Mouse (Mus musculus) stomach, embryonic 15.5 days (tissue): Measurements from ENCODE around the gene Cacna1a. TPM values are rescaled to one million over a fixed set of nuclear protein-coding genes. Genes with fewer than 3 reads are reported as not detected.

Experiments used
- ATAC-seq: fragments of 200-750 bp; cut with Nextera tagmentation; 2 replicates; pipeline ENCODE4 v1.8.0; 2017; ENCODE audit warnings: low read depth, moderate number of reproducible peaks, moderate TSS enrichment; ENCODE audit not compliant: insufficient read depth, low FRiP score
- H3K27ac ChIP-seq: fragments of 300-500 bp; sonication (generic); 2 replicates; pipeline ENCODE4 v1.5.1; 2015; ENCODE audit warnings: mild to moderate bottlenecking, inconsistent platforms
- H3K27me3 ChIP-seq: fragments of 300-500 bp; sonication (generic); replicated peaks from 2 replicates; pipeline ENCODE4 v1.6.1; 2015; ENCODE audit warnings: inconsistent platforms
- H3K36me3 ChIP-seq: fragments of 300-500 bp; sonication (generic); 2 replicates; pipeline ENCODE4 v1.6.1; 2015; ENCODE audit warnings: inconsistent platforms
- H3K4me1 ChIP-seq: fragments of 300-500 bp; sonication (generic); 2 replicates; pipeline ENCODE4 v1.6.1; 2015; ENCODE audit warnings: inconsistent platforms
- H3K4me2 ChIP-seq: fragments of 300-500 bp; sonication (generic); 2 replicates; pipeline ENCODE4 v1.6.1; 2015; ENCODE audit warnings: mild to moderate bottlenecking, inconsistent platforms
- H3K4me3 ChIP-seq: fragments of 300-500 bp; sonication (generic); replicated peaks from 2 replicates; pipeline ENCODE4 v1.5.1; 2015; ENCODE audit warnings: inconsistent platforms
- H3K9ac ChIP-seq: fragments of 300-500 bp; sonication (generic); 2 replicates; pipeline ENCODE4 v1.6.1; 2015; ENCODE audit warnings: inconsistent platforms
- H3K9me3 ChIP-seq: fragments of 300-500 bp; sonication (generic); 2 replicates; pipeline ENCODE4 v1.6.1; 2016; ENCODE audit warnings: inconsistent platforms
- WGBS: fragments of 180-500 bp; shearing (Covaris S2); methylation state at CpG from one replicate; pipeline ENCODE4 v1.1.7; 2015; 5-methylcytosine and 5-hydroxymethylcytosine counted together
- polyA plus RNA-seq: library from polyadenylated mRNA; unstranded; fragments of >200 nt; fragmentation: Nextera tagmentation; extraction: Ambion mirVana; gene quantifications from 2 replicates; pipeline ENCODE4 v1.2.1, GENCODE M21; 2015

Cacna1a gene
- polyA plus RNA-seq, 1 experiment from 2014 or later = 4.1 TPM

- 80% methylated on average over 17 of the region's 17 CpGs for WGBS
- no peak overlapping the region for H3K9ac ChIP-seq
Measured at GRCm38 (mm10) chr8:84636051-84636691, 247.9 kb downstream of the Cacna1a start.

GRCm38 (mm10) chr8:84637946-84638554, 249.8 kb downstream of the Cacna1a start:
- Histone ChIP-seq H3K27ac (peak overlapping the region; percentile 92), H3K4me2 (peak overlapping the region; percentile 88), H3K4me3 (peak overlapping the region; percentile 55), H3K9me3 (no peaks in the 10 kb centered on the region), H3K4me1 (peaks cover 21% of the 10 kb centered on the region), H3K36me3 (no peaks in the 10 kb centered on the region), H3K27me3 (no peaks in the 10 kb centered on the region), H3K9ac (peak overlapping the region; percentile 60; the same call in 1 of the 2 replicates)
- ATAC-seq = no peak
- 41% methylated on average over 8 of the region's 8 CpGs for WGBS

More at GRCm38 (mm10) chr8:84636051-84636691, 247.9 kb downstream of the Cacna1a start:
- no peak overlapping the region for H3K27ac ChIP-seq
- H3K4me1 ChIP-seq = peaks cover 21% of the 10 kb centered on the region
- H3K27me3 ChIP-seq = no peaks in the 10 kb centered on the region
- no peak overlapping the region for H3K4me2 ChIP-seq
- ATAC-seq = no peak
- H3K4me3 ChIP-seq = no peak overlapping the region
- no peaks in the 10 kb centered on the region for H3K9me3 ChIP-seq
- no peaks in the 10 kb centered on the region for H3K36me3 ChIP-seq

- under 1% methylated on average over 49 of the region's 52 CpGs for WGBS
Measured at GRCm38 (mm10) chr8:84638555-84639161, 250.4 kb downstream of the Cacna1a start.

GRCm38 (mm10) chr8:84639162-84640009, 251.1 kb downstream of the Cacna1a start:
- Histone ChIP-seq H3K36me3 (no peaks in the 10 kb centered on the region), H3K9ac (0 out of 2 replicates have a peak overlapping the region, but pooled peaks have one; percentile 60), H3K27ac (peak overlapping the region; percentile 92), H3K4me2 (peak overlapping the region; percentile 88), H3K4me1 (peaks cover 21% of the 10 kb centered on the region), H3K27me3 (no peaks in the 10 kb centered on the region), H3K4me3 (peak overlapping the region; percentile 55), H3K9me3 (no peaks in the 10 kb centered on the region)
- peak; percentile 97 for ATAC-seq
- WGBS = under 1% methylated on average over 88 of the region's 106 CpGs

More at GRCm38 (mm10) chr8:84638555-84639161, 250.4 kb downstream of the Cacna1a start:
- H3K4me3 ChIP-seq = peak overlapping the region; percentile 55
- H3K27ac ChIP-seq = peak overlapping the region; percentile 92
- H3K4me2 ChIP-seq = peak overlapping the region; percentile 88
- H3K36me3 ChIP-seq = no peaks in the 10 kb centered on the region
- no peak; the same call in 1 of the 2 replicates for ATAC-seq
- H3K4me1 ChIP-seq = peaks cover 21% of the 10 kb centered on the region
- peak overlapping the region; percentile 60 for H3K9ac ChIP-seq
- H3K27me3 ChIP-seq = no peaks in the 10 kb centered on the region
- H3K9me3 ChIP-seq = no peaks in the 10 kb centered on the region

GRCm38 (mm10) chr8:84640010-84640588, 251.9 kb downstream of the Cacna1a start:
- ATAC-seq = no peak
- 30% methylated on average over 9 of the region's 9 CpGs for WGBS
- peak overlapping the region; percentile 50 for H3K4me3 ChIP-seq
- H3K36me3 ChIP-seq = no peaks in the 10 kb centered on the region
- no peak overlapping the region for H3K9ac ChIP-seq
- H3K9me3 ChIP-seq = no peaks in the 10 kb centered on the region
- peaks cover 16% of the 10 kb centered on the region for H3K4me1 ChIP-seq
- 0 out of 2 replicates have a peak overlapping the region, but pooled peaks have one; percentile 22 for H3K27ac ChIP-seq
- peak overlapping the region; percentile 58 for H3K4me2 ChIP-seq
- no peaks in the 10 kb centered on the region for H3K27me3 ChIP-seq

- Histone ChIP-seq H3K4me1 (peaks cover 10% of the 10 kb centered on the region), H3K36me3 (no peaks in the 10 kb centered on the region), H3K27ac (no peak overlapping the region), H3K4me2 (no peak overlapping the region), H3K4me3 (no peak overlapping the region), H3K27me3 (no peaks in the 10 kb centered on the region), H3K9me3 (no peaks in the 10 kb centered on the region), H3K9ac (no peak overlapping the region)
- 71% methylated on average over 7 of the region's 7 CpGs for WGBS
- no peak for ATAC-seq
Measured at GRCm38 (mm10) chr8:84640617-84641294, 252.5 kb downstream of the Cacna1a start.

- Histone ChIP-seq H3K4me3 (no peak overlapping the region), H3K4me2 (no peak overlapping the region), H3K27me3 (no peaks in the 10 kb centered on the region), H3K4me1 (peaks cover 10% of the 10 kb centered on the region; the same call in 1 of the 2 replicates), H3K27ac (no peak overlapping the region), H3K9me3 (no peaks in the 10 kb centered on the region), H3K36me3 (no peaks in the 10 kb centered on the region), H3K9ac (no peak overlapping the region)
- WGBS = 74% methylated on average over 1 of the region's 1 CpGs
- no peak for ATAC-seq
Measured at GRCm38 (mm10) chr8:84641578-84642361, 253.5 kb downstream of the Cacna1a start.

GRCm38 (mm10) chr8:84643019-84643418, 254.8 kb downstream of the Cacna1a start:
- 52% methylated on average over 5 of the region's 5 CpGs for WGBS
- no peaks in the 10 kb centered on the region for H3K36me3 ChIP-seq
- no peak overlapping the region for H3K4me2 ChIP-seq
- no peaks in the 10 kb centered on the region for H3K9me3 ChIP-seq
- ATAC-seq = no peak
- H3K4me3 ChIP-seq = no peak overlapping the region
- H3K27me3 ChIP-seq = no peaks in the 10 kb centered on the region
- peaks cover 15% of the 10 kb centered on the region for H3K4me1 ChIP-seq
- no peak overlapping the region for H3K27ac ChIP-seq
- H3K9ac ChIP-seq = no peak overlapping the region

GRCm38 (mm10) chr8:84646800-84647199, 258.6 kb downstream of the Cacna1a start:
- no peaks in the 10 kb centered on the region for H3K9me3 ChIP-seq
- no peak for ATAC-seq
- no peak overlapping the region for H3K4me3 ChIP-seq
- H3K27me3 ChIP-seq = no peaks in the 10 kb centered on the region
- H3K4me2 ChIP-seq = no peak overlapping the region
- 59% methylated on average over 6 of the region's 6 CpGs for WGBS
- H3K9ac ChIP-seq = no peak overlapping the region
- no peak overlapping the region for H3K27ac ChIP-seq
- no peaks in the 10 kb centered on the region for H3K36me3 ChIP-seq
- H3K4me1 ChIP-seq = peaks cover 8% of the 10 kb centered on the region

GRCm38 (mm10) chr8:84647461-84647901, 259.2 kb downstream of the Cacna1a start:
- H3K4me3 ChIP-seq = peak overlapping the region; percentile 12; the same call in 1 of the 2 replicates
- H3K4me1 ChIP-seq = peaks cover 8% of the 10 kb centered on the region
- H3K9ac ChIP-seq = no peak overlapping the region
- WGBS = 7% methylated on average over 14 of the region's 14 CpGs
- peak; percentile 63 for ATAC-seq
- H3K27ac ChIP-seq = no peak overlapping the region
- no peaks in the 10 kb centered on the region for H3K36me3 ChIP-seq
- peak overlapping the region; percentile 45 for H3K4me2 ChIP-seq
- no peaks in the 10 kb centered on the region for H3K9me3 ChIP-seq
- no peaks in the 10 kb centered on the region for H3K27me3 ChIP-seq
